Mouse (Mus musculus): ENCODE results near the gene Nrarp.

The Nrarp gene

GRCm38 (mm10) chr2:25195211-25196156, 14.9 kb downstream of the Nrarp start:
- DNase-seq (ENCODE audit: low spot score in 2 of 2): peak; percentile 65 to 88

- peak; percentile 62 to 83 for DNase-seq (ENCODE audit: low spot score in 2 of 2)
Measured at GRCm38 (mm10) chr2:25196172-25196954, 15.8 kb downstream of the Nrarp start, which contains the start of gene Tor4a. Tor4a (minus strand) TSS chr2:25196886.

- DNase-seq (ENCODE audit: low spot score in 2 of 2): no peak
Measured at GRCm38 (mm10) chr2:25197191-25197590, 16.6 kb downstream of the Nrarp start.

- no peak for DNase-seq (ENCODE audit: low spot score in 2 of 2)
Measured at GRCm38 (mm10) chr2:25197946-25198345, 17.4 kb downstream of the Nrarp start.

GRCm38 (mm10) chr2:25200631-25201030, 20.1 kb downstream of the Nrarp start:
- DNase-seq (ENCODE audit: low spot score in 2 of 2): no peak

GRCm38 (mm10) chr2:25203631-25204214, 23.2 kb downstream of the Nrarp start:
- DNase-seq (ENCODE audit: low spot score in 2 of 2): peak in 1 of 2 experiments; percentile 75

- no peak for DNase-seq (ENCODE audit: low spot score in 2 of 2)
Measured at GRCm38 (mm10) chr2:25207593-25207992, 27.0 kb downstream of the Nrarp start.

- DNase-seq (ENCODE audit: low spot score in 2 of 2): peak in 1 of 2 experiments; percentile 38
Measured at GRCm38 (mm10) chr2:25210686-25211085, 30.1 kb downstream of the Nrarp start.

GRCm38 (mm10) chr2:25211121-25211670, 30.6 kb downstream of the Nrarp start, which contains the start of gene Nelfb:
Nelfb (minus strand) TSS chr2:25211489.
- DNase-seq (ENCODE audit: low spot score in 2 of 2): peak; percentile 94 to 95

- no peak for DNase-seq (ENCODE audit: low spot score in 2 of 2)
Measured at GRCm38 (mm10) chr2:25213266-25213865, 32.8 kb downstream of the Nrarp start.

- DNase-seq (ENCODE audit: low spot score in 2 of 2): no peak
Measured at GRCm38 (mm10) chr2:25214444-25214843, 33.9 kb downstream of the Nrarp start, which contains the start of gene Stpg3. Stpg3 (minus strand) TSS chr2:25214637.

GRCm38 (mm10) chr2:25217666-25218065, 37.1 kb downstream of the Nrarp start:
- no peak for DNase-seq (ENCODE audit: low spot score in 2 of 2)

- no peak for DNase-seq (ENCODE audit: low spot score in 2 of 2)
Measured at GRCm38 (mm10) chr2:25218445-25218844, 37.9 kb downstream of the Nrarp start, which contains the start of gene Fam166a. Fam166a (plus strand) TSS chr2:25218745.

- no peak for DNase-seq (ENCODE audit: low spot score in 2 of 2)
Measured at GRCm38 (mm10) chr2:25221331-25221772, 40.8 kb downstream of the Nrarp start.

GRCm38 (mm10) chr2:25223681-25224491, 43.3 kb downstream of the Nrarp start:
- peak; percentile 86 to 94 for DNase-seq (ENCODE audit: low spot score in 2 of 2)

- peak in 1 of 2 experiments; percentile 91 for DNase-seq (ENCODE audit: low spot score in 2 of 2)
Measured at GRCm38 (mm10) chr2:25224492-25224765, 43.9 kb downstream of the Nrarp start, which contains the start of gene Tubb4b. Tubb4b (minus strand) TSS chr2:25224702.

- peak in 1 of 2 experiments; percentile 96 for DNase-seq (ENCODE audit: low spot score in 2 of 2)
Measured at GRCm38 (mm10) chr2:25224766-25225752, 44.5 kb downstream of the Nrarp start.

GRCm38 (mm10) chr2:25225811-25226379, 45.3 kb downstream of the Nrarp start:
- no peak for DNase-seq (ENCODE audit: low spot score in 2 of 2)

- DNase-seq (ENCODE audit: low spot score in 2 of 2): no peak
Measured at GRCm38 (mm10) chr2:25226864-25227263, 46.3 kb downstream of the Nrarp start.
